Mouse (Mus musculus) liver, adult 2 months (tissue): ENCODE measurements around the gene Epha1.

Source experiments
- CTCF ChIP-seq: fragments of 200-500 bp; IDR thresholded peaks from 2 replicates; pipeline ENCODE4 v1.5.1; 2011; ENCODE audit warnings: low read depth, low read length, control low read depth
- POLR2A ChIP-seq: fragments of 200-500 bp; IDR thresholded peaks from 2 replicates; pipeline ENCODE4 v1.6.1; 2011; ENCODE audit warnings: low read length, control low read depth; ENCODE audit not compliant: insufficient read depth; ENCODE audit errors: extremely low read depth

GRCm38 (mm10) chr6:42374701-42375100 lies 1.6 kb upstream of the Epha1 start:
- TF ChIP-seq POLR2A (no peak), CTCF (no peak)
